Mouse (Mus musculus) limb, embryonic 11.5 days (tissue): ENCODE results near the gene Mrpl38. TPM values are rescaled to one million over a fixed set of nuclear protein-coding genes. Genes with fewer than 3 reads are reported as not detected.
A peak's percentile ranks its signal among the peaks of the same experiment; 100 is the strongest.

ENCODE experiments used
- ATAC-seq: fragments of 200-750 bp; cut with Nextera tagmentation; 2 replicates; pipeline ENCODE4 v1.8.0; 2017; ENCODE audit warnings: low read depth; ENCODE audit not compliant: insufficient number of reproducible peaks, low FRiP score, low TSS enrichment
- DNase-seq: peaks from one replicate; pipeline ENCODE4 v3.0.0-alpha.2; 2015; ENCODE audit warnings: low spot score
- H3K27ac ChIP-seq: fragments of 300-500 bp; sonication (generic); replicated peaks from 2 replicates; pipeline ENCODE4 v1.5.1; 2014; ENCODE audit warnings: low read depth, mild to moderate bottlenecking, low read length
- H3K27me3 ChIP-seq: fragments of 300-500 bp; sonication (generic); 2 replicates; pipeline ENCODE4 v1.6.1; 2014; ENCODE audit warnings: mild to moderate bottlenecking, low read length, mixed read lengths; ENCODE audit not compliant: control insufficient read depth, insufficient read depth
- H3K36me3 ChIP-seq: fragments of 300-500 bp; sonication (generic); 2 replicates; pipeline ENCODE4 v1.6.1; 2014; ENCODE audit warnings: mild to moderate bottlenecking, low read length, moderate library complexity, mixed read lengths; ENCODE audit not compliant: control insufficient read depth, insufficient read depth
- H3K4me1 ChIP-seq: fragments of 300-500 bp; sonication (generic); 2 replicates; pipeline ENCODE4 v1.6.1; 2014; ENCODE audit warnings: low read length, mixed read lengths; ENCODE audit not compliant: control insufficient read depth, insufficient read depth
- H3K4me2 ChIP-seq: fragments of 300-500 bp; sonication (generic); 2 replicates; pipeline ENCODE4 v1.6.1; 2014; ENCODE audit warnings: low read depth, mild to moderate bottlenecking, moderate library complexity; ENCODE audit not compliant: severe bottlenecking
- H3K4me3 ChIP-seq: fragments of 300-500 bp; sonication (generic); 2 replicates; pipeline ENCODE4 v1.5.1; 2014; ENCODE audit warnings: low read depth, low read length
- H3K9ac ChIP-seq: fragments of 300-500 bp; sonication (generic); 2 replicates; pipeline ENCODE4 v1.6.1; 2014; ENCODE audit warnings: mild to moderate bottlenecking, low read length
- H3K9me3 ChIP-seq: fragments of 300-500 bp; sonication (generic); 2 replicates; pipeline ENCODE4 v1.6.1; 2016; ENCODE audit warnings: low read length; ENCODE audit not compliant: control insufficient read depth
- WGBS: fragments of 180-500 bp; shearing (Covaris S2); extraction: QIAGEN DNeasy Blood & Tissue Kit; methylation state at CpG from one replicate; pipeline ENCODE4 v1.1.7; 2014; 5-methylcytosine and 5-hydroxymethylcytosine counted together
- polyA plus RNA-seq: library from polyadenylated mRNA; unstranded; fragments of >200 nt; fragmentation: Nextera tagmentation; extraction: Ambion mirVana; gene quantifications from 2 replicates; pipeline ENCODE4 v1.2.1, GENCODE M21; 2014

The Mrpl38 gene
- polyA plus RNA-seq, 1 experiment from 2014 or later: 110 TPM

DNA sequence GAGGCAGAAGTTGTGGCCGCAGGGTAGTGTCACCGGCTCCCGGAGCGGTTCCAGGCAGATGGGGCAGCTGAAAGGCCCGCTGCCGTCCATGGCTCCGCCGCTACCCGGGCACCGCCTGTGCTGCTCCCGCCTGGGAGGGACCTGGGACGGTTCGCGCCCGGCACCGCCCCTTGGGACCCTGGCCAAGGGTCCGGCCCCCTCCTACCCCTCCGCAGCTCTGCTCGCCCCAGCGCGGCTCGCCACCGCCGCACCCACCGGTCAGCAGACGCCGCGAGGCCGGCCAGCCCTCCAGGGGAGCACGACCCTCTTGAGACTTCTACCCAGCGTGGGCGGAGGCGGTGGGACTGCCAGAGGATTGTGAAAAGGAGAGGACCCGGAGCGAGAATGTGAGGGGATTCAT is 28.5 kb downstream of the Mrpl38 start:
- 2% methylated on average over 35 of the region's 35 CpGs for WGBS
- Histone ChIP-seq H3K27ac (no peak overlapping the region), H3K27me3 (peaks cover 60% of the 10 kb centered on the region), H3K9me3 (no peaks in the 10 kb centered on the region), H3K4me2 (peak overlapping the region; percentile 34), H3K36me3 (no peaks in the 10 kb centered on the region), H3K4me3 (peak overlapping the region; percentile 30), H3K4me1 (peaks cover 31% of the 10 kb centered on the region), H3K9ac (peak overlapping the region; percentile 45; the same call in 1 of the 2 replicates)
- ATAC-seq: no peak
- DNase-seq: no peak

- DNase-seq: no peak
- no peak for ATAC-seq
- peaks cover 31% of the 10 kb centered on the region for H3K4me1 ChIP-seq
- WGBS: 3% methylated on average over 70 of the region's 70 CpGs
- H3K27me3 ChIP-seq: peaks cover 60% of the 10 kb centered on the region
- H3K9ac ChIP-seq: peak overlapping the region; percentile 45
- H3K27ac ChIP-seq: no peak overlapping the region
- no peaks in the 10 kb centered on the region for H3K9me3 ChIP-seq
- H3K4me3 ChIP-seq: peak overlapping the region; percentile 30
- no peaks in the 10 kb centered on the region for H3K36me3 ChIP-seq
- H3K4me2 ChIP-seq: peak overlapping the region; percentile 34
Measured at GRCm38 (mm10) chr11:116109441-116110081, 29.1 kb downstream of the Mrpl38 start.

DNA sequence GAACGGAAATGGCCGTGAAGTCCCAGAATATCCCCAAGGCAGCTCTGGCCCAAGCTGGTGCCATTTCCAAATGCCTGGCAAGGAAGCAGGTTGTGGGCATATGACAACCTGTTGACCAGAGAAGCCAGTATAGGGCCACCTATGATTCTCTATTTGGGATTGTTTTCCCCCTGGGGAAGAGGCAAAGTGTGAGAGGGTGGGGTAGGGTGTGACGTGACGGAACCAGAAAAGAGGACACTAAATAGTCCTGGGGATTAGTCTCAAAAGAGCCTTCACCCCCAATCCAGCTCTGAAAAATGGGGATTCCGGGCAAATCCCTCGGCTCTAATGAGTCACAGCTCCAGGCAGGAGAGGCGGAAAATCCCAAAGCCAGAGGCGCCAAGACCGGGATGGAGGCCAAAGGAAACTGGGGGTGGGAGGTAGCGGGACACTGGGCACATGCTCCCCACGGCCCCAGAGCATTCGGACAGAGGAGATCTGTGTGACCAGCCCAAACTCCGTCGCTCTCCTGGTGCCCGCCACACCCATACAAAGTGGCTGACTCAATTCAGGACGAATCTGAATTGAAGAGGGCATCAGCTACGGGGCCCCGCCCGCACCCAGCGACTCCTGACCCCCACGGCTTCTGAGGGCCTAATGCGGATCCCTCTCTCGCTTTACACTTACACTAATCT is 30.1 kb downstream of the Mrpl38 start:
- H3K27ac ChIP-seq: no peak overlapping the region
- peaks cover 36% of the 10 kb centered on the region for H3K4me1 ChIP-seq
- H3K36me3 ChIP-seq: no peaks in the 10 kb centered on the region
- H3K4me2 ChIP-seq: no peak overlapping the region
- no peak overlapping the region for H3K4me3 ChIP-seq
- H3K27me3 ChIP-seq: peaks cover 60% of the 10 kb centered on the region
- H3K9me3 ChIP-seq: no peaks in the 10 kb centered on the region
- DNase-seq (no peak), ATAC-seq (no peak)
- H3K9ac ChIP-seq: no peak overlapping the region
- 7% methylated on average over 23 of the region's 23 CpGs for WGBS

DNA sequence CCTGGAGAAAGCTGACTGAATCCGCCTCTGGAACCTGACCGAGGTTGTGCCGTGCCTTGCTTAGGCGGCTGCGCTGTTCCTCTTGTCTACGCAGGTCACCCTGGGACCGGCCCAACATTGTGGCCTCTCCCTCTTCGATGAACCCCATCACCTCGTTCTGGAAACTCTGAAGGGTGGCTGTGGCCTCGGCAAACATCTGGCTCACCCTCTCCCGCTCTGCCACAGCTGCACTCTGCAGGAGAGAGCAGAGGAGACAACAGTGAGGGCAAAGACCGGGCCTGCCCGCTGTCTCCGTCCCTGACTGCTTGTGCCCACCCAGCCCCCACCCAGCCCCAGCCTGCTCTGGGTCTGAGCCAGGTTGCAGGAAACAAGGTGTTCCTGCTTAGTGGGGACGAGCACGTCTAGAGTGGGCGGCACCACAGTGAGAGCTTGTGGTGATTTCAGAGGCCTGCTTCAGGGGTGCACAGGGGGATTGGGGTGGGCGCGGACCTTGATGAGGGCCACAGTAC is 30.8 kb downstream of the Mrpl38 start:
- ATAC-seq (no peak), DNase-seq (peak; percentile 38)
- no peak overlapping the region for H3K9ac ChIP-seq
- peaks cover 60% of the 10 kb centered on the region for H3K27me3 ChIP-seq
- H3K4me3 ChIP-seq: no peak overlapping the region
- peak overlapping the region; percentile 20 for H3K4me2 ChIP-seq
- H3K4me1 ChIP-seq: peaks cover 37% of the 10 kb centered on the region
- WGBS: 9% methylated on average over 19 of the region's 19 CpGs
- H3K27ac ChIP-seq: no peak overlapping the region
- H3K9me3 ChIP-seq: no peaks in the 10 kb centered on the region
- no peaks in the 10 kb centered on the region for H3K36me3 ChIP-seq

DNA sequence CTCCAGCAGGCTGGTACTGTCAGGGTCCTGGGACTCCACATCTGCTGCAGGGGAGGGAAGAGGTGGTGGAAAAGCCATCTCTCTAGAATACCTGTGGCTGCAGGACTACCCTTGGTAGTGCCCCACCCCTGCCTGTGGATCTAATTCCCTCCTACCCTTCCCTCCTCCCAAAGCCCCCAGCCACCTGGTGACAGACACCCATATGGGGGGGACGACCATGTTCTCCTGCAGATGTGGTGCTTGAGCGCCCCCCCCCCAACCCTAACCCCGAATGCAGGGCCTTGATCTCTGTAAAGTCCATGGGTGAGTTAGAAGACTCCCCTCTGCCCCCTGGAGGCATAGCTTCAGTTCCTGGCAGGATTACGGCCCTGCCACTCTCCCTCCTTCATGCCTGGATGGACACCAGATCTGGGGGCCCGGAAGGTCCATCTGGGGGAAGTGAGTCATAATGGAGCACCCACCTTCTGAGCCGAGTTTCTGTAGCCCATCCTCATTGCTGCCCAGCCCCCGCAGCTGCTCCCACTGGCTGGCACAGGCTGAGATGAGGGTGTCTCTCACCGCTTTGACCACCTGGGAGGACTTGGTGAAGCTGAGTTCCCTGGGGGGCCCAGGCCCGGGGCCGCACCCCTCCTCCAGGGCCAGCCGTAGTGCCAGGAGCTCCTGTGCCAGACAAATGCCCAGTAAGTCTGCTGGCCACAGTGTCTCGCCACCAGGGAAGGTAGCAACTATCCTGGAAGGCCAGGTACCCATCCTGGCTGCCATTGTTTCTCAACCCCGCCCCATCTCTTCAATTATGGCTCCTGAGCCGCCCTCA is 31.5 kb downstream of the Mrpl38 start:
- peaks cover 37% of the 10 kb centered on the region for H3K4me1 ChIP-seq
- no peak overlapping the region for H3K27ac ChIP-seq
- H3K36me3 ChIP-seq: no peaks in the 10 kb centered on the region
- no peak overlapping the region for H3K4me3 ChIP-seq
- ATAC-seq: no peak
- peak overlapping the region; percentile 20; the same call in 1 of the 2 replicates for H3K4me2 ChIP-seq
- WGBS: 31% methylated on average over 14 of the region's 14 CpGs
- no peak overlapping the region for H3K9ac ChIP-seq
- H3K27me3 ChIP-seq: peaks cover 60% of the 10 kb centered on the region
- H3K9me3 ChIP-seq: no peaks in the 10 kb centered on the region
- no peak for DNase-seq

DNA sequence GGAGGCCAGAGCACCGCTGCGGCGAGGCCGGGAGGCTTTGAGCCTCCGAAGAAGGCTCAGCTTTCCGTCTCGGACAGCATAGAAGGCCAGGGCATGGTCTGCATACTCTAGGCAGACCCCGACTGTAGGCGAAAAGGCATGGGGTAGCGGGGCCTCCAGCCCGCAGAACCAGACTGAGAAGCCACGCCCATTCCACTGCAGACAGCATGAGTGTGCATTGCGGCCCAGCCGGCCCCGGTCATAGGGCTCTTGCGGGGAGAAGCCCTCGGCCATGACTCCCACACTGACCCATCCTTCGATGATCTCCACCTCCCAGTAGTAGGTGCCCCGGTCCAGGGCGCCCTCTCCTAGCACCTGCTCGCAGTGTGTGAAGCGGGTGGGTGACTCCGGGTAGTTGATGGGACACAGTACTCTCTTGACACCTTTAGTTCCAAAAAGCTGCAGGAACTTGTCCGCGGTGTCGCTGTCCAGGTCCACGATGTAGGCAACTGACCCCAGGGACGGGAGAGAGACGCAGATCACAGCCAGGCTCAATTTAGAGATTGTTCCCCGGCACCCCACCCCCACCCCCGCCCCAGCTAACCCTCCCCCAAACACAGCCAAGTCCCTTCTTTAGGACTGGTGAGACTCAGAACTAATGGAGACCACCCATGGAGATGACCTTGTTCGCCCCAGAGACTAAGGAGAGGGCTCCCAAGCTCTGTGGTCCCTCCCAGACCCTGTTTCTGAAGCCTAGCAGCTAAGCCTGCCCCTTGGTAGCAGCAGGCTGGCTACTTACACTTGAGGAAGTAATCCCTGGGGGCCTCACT is 32.3 kb downstream of the Mrpl38 start:
- H3K9ac ChIP-seq: 0 out of 2 replicates have a peak overlapping the region, but pooled peaks have one; percentile 17
- H3K4me2 ChIP-seq: peak overlapping the region; percentile 25
- H3K27ac ChIP-seq: no peak overlapping the region
- 24% methylated on average over 32 of the region's 32 CpGs for whole genome bisulfite sequencing
- H3K36me3 ChIP-seq: no peaks in the 10 kb centered on the region
- H3K9me3 ChIP-seq: no peaks in the 10 kb centered on the region
- 0 out of 2 replicates have a peak overlapping the region, but pooled peaks have one; percentile 8 for H3K4me3 ChIP-seq
- peaks cover 54% of the 10 kb centered on the region for H3K27me3 ChIP-seq
- H3K4me1 ChIP-seq: peaks cover 42% of the 10 kb centered on the region
- DNase-seq: peak; percentile 58
- ATAC-seq: 0 out of 2 replicates have a peak, but pooled peaks have one; percentile 37

DNA sequence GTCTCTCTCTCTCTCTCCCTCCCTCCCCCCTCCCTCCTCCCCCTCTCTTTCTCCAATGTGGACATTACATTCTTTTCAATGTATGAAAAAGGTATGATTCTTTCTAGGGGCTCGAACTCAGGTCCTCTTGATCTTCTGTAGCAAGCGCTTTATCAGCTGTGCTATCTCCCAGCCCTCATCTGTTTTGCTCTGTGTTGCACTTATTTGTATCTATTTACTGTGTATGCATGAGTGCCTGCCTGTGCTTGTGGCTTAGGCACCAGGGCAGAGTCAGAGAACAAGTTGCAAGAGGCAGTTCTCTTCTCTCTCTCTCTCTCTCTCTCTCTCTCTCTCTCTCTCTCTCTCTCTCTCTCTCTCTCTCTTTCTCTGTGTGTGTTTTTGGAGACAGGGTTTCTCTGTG is 33.6 kb downstream of the Mrpl38 start:
- H3K4me2 ChIP-seq: no peak overlapping the region
- H3K27ac ChIP-seq: no peak overlapping the region
- H3K27me3 ChIP-seq: peaks cover 41% of the 10 kb centered on the region
- no peak overlapping the region for H3K9ac ChIP-seq
- DNase-seq: no peak
- ATAC-seq: no peak
- peaks cover 42% of the 10 kb centered on the region for H3K4me1 ChIP-seq
- no peaks in the 10 kb centered on the region for H3K36me3 ChIP-seq
- no peaks in the 10 kb centered on the region for H3K9me3 ChIP-seq
- H3K4me3 ChIP-seq: no peak overlapping the region
- WGBS: 93% methylated on average over 2 of the region's 2 CpGs
